Mouse (Mus musculus): ENCODE data around the gene Rapgef1.

- TF ChIP-seq GATA1 (IDR thresholded peaks at IDR 0.05; ENCODE audit: borderline replicate concordance, low read length): no peak
- TF ChIP-seq CTCF (IDR thresholded peaks at IDR 0.05; ENCODE audit: low read depth, low read length): no peak
- no peak for TF ChIP-seq TAL1 (conservative IDR thresholded peaks at IDR 0.05; ENCODE audit: low read depth, low read length)
- no peak for TF ChIP-seq POLR2AphosphoS5 (IDR thresholded peaks at IDR 0.05; ENCODE audit: insufficient replicate concordance, low read depth, low read length)
Measured at GRCm38 (mm10) chr2:29633101-29633554, 13.6 kb downstream of the Rapgef1 start.

All from G1E (cell line).